Mouse (Mus musculus): ENCODE measurements at regions not wholly inside any gene's neighbourhood (a gene's known extent, or its start where the extent isn't known, plus 50 kb on each side); places are given as distances from the start of the nearest gene placed in this dataset.

DNA sequence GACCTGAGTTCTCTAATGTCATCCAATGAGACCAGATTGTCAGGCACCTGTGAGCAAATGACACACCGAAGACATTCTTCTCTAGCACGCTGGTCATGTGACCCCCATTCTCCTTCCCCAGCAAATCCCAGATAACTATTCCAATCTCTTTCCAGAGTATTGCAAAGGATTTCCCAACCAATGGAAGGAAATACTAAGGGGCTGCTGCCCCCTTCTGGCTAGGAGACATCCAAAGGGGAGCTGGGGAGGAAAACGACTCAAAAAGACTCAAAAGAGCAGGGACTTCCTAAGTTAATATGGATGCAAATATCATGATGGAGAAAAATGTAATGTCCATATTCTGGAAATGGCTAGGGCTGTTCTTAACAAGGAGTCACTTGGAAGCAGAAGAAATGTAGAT, 129.5 kb downstream of the Kcna5 start:
- Histone ChIP-seq H3K27ac (ENCODE audit: control insufficient read depth, insufficient read depth, low read depth, low read length, poor library complexity) (no peak overlapping the region), H3K4me1 (ENCODE audit: control insufficient read depth, insufficient read depth, low read length) (no peaks in the 10 kb centered on the region; the same call in 1 of the 2 replicates), H3K4me3 (replicated peaks; ENCODE audit: control insufficient read depth, low read depth, low read length) (no peak overlapping the region)
- WGBS, result 45% methylated on average over 3 of the region's 3 CpGs
- TF ChIP-seq POLR2A (IDR thresholded peaks at IDR 0.05; ENCODE audit: borderline replicate concordance, control insufficient read depth, low read depth, low read length), result no peak

DNA sequence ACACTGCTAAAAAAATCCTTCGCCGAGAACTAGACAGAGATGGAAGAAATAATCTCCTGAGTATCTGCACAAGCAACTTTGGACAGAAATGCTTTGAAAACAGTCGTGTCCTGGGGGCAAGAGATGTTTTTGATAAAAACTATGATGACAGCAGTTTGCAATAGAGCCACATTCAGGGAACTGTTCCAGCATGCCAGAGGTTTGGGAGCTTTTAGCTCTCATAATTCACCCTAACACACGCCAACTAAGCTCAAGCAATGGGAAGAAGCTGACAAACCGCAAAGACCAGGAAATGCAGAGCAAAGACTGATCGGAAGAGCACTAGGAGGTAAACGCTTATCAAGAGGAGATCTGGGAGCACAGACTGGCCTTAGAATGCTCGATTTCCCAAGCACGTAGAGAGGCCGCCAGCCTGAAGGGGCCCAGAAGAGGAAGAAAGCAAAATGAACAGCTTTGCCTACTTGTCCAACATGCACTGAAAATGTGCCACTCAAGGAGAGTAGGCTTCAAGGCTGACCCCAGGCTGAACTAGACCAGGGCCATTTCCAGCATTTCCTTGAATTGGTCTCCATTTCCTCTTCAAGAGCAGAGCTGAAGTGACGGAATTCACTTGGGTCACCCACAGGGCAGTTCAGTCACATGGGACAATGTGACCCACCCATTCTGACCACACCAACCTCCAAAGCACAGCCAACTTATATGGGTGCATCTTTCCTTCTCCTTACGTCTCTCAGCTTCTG, 130.7 kb downstream of the Kcna5 start:
- WGBS, result 21% methylated on average over 12 of the region's 12 CpGs
- TF ChIP-seq POLR2A (IDR thresholded peaks at IDR 0.05; ENCODE audit: borderline replicate concordance, control insufficient read depth, low read depth, low read length) (no peak), CTCF (IDR thresholded peaks at IDR 0.05; ENCODE audit: control insufficient read depth, insufficient read depth, low read length) (no peak)
- H3K27ac ChIP-seq (ENCODE audit: control insufficient read depth, insufficient read depth, low read depth, low read length, poor library complexity), result no peak overlapping the region

DNA sequence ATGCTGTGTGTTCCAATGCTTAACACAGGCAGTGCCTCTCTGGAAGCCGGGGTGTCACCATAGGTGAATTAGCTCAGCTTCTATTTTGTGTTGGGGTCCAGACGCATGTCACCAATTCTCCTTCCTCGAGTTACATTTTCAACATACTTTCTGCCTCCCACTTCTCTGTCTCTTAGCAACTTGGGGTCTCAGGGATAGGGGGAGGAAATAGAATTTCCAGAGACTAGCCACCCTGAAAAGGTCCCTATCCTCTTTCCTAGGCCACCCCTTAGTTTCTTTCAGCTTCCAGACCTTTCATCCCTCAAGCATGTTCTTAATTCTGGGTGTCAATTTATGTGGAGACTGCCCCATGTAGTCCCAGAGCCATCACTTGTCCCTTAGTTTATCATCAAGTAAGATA, 135.6 kb downstream of the Kcna5 start:
- Histone ChIP-seq H3K4me3 (replicated peaks; ENCODE audit: control insufficient read depth, low read depth, low read length) (no peak overlapping the region), H3K4me1 (ENCODE audit: control insufficient read depth, insufficient read depth, low read length) (no peaks in the 10 kb centered on the region; the same call in 1 of the 2 replicates), H3K27ac (ENCODE audit: control insufficient read depth, insufficient read depth, low read depth, low read length, poor library complexity) (no peak overlapping the region)
- no peak for TF ChIP-seq CTCF (IDR thresholded peaks at IDR 0.05; ENCODE audit: control insufficient read depth, insufficient read depth, low read length)
- no peak for TF ChIP-seq POLR2A (IDR thresholded peaks at IDR 0.05; ENCODE audit: borderline replicate concordance, control insufficient read depth, low read depth, low read length)
- WGBS, result 70% methylated on average over 3 of the region's 3 CpGs

More for the DNA sequence above, 130.7 kb downstream of the Kcna5 start:
- Histone ChIP-seq H3K4me1 (ENCODE audit: control insufficient read depth, insufficient read depth, low read length) (no peaks in the 10 kb centered on the region; the same call in 1 of the 2 replicates), H3K4me3 (replicated peaks; ENCODE audit: control insufficient read depth, low read depth, low read length) (no peak overlapping the region)

GRCm38 (mm10) chr6:126398641-126399040, 136.6 kb downstream of the Kcna5 start:
- 53% methylated on average over 2 of the region's 2 CpGs for WGBS
- Histone ChIP-seq H3K27ac (ENCODE audit: control insufficient read depth, insufficient read depth, low read depth, low read length, poor library complexity) (no peak overlapping the region), H3K4me3 (replicated peaks; ENCODE audit: control insufficient read depth, low read depth, low read length) (no peak overlapping the region), H3K4me1 (ENCODE audit: control insufficient read depth, insufficient read depth, low read length) (no peaks in the 10 kb centered on the region; the same call in 1 of the 2 replicates)
- no peak for TF ChIP-seq POLR2A (IDR thresholded peaks at IDR 0.05; ENCODE audit: borderline replicate concordance, control insufficient read depth, low read depth, low read length)
- TF ChIP-seq CTCF (IDR thresholded peaks at IDR 0.05; ENCODE audit: control insufficient read depth, insufficient read depth, low read length), result no peak

DNA sequence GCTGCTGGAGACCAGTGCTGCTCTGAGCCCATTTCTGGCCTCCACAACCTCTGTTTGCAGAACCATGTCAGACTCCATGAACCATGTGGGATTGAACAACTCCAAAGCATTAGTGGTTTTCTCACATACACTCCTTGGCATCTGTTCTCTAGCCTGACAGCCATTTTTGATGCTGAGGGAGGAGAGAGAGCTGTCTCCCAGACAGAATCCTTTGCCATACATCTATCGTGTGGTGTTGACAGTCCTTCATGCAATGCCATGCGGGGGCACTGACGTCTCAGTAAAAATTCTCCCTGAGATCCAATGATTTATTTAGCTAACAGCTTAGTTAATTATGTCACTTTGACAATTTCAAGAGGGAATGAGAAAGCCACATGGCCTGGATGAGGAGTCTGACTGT, 140.2 kb downstream of the Kcna5 start:
- Histone ChIP-seq H3K4me1 (ENCODE audit: control insufficient read depth, insufficient read depth, low read length) (no peaks in the 10 kb centered on the region), H3K27ac (ENCODE audit: control insufficient read depth, insufficient read depth, low read depth, low read length, poor library complexity) (no peak overlapping the region), H3K4me3 (replicated peaks; ENCODE audit: control insufficient read depth, low read depth, low read length) (no peak overlapping the region)
- WGBS, result 85% methylated on average over 3 of the region's 3 CpGs
- no peak for TF ChIP-seq CTCF (IDR thresholded peaks at IDR 0.05; ENCODE audit: control insufficient read depth, insufficient read depth, low read length)
- TF ChIP-seq POLR2A (IDR thresholded peaks at IDR 0.05; ENCODE audit: borderline replicate concordance, control insufficient read depth, low read depth, low read length), result no peak

DNA sequence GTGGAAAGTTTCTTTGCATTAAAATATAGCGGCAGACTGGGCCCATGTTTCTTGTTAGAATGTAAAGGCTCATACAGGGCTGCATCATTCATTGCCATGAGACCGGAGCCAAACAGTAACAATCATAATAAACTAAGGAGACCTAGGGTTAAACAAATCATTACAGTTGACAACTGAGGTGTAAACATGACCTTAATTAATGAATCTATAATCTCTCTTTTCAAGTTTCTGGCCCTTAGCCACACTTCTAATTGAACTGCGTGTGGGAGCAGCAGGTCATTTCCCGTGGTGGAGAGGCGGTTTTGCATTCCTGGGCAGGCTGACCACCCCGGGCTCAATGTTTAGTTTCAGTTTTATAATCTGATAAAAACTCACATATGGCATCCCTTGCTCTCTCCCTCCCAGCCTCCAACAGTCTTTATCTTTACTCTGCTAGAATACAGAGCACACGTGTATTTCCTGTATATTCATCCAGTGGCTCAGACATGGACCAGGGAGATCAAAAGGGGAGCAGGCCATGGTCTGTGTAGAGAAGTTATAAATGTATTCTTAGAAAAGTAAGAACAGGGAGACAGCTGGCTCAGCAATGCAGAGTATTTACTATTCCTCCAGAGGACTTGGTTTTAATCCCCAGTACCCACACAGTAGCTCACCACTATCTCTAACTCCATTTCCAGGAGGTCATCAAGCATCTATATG, 141.0 kb downstream of the Kcna5 start:
- H3K27ac ChIP-seq (ENCODE audit: control insufficient read depth, insufficient read depth, low read depth, low read length, poor library complexity), result no peak overlapping the region
- H3K4me1 ChIP-seq (ENCODE audit: control insufficient read depth, insufficient read depth, low read length), result no peaks in the 10 kb centered on the region
- WGBS, result 54% methylated on average over 7 of the region's 7 CpGs
- H3K4me3 ChIP-seq (replicated peaks; ENCODE audit: control insufficient read depth, low read depth, low read length), result no peak overlapping the region
- no peak for TF ChIP-seq POLR2A (IDR thresholded peaks at IDR 0.05; ENCODE audit: borderline replicate concordance, control insufficient read depth, low read depth, low read length)
- no peak for TF ChIP-seq CTCF (IDR thresholded peaks at IDR 0.05; ENCODE audit: control insufficient read depth, insufficient read depth, low read length)

GRCm38 (mm10) chr6:126384210-126385012, 150.8 kb downstream of the Kcna5 start:
- no peak for TF ChIP-seq CTCF (IDR thresholded peaks at IDR 0.05; ENCODE audit: control insufficient read depth, insufficient read depth, low read length)
- TF ChIP-seq POLR2A (IDR thresholded peaks at IDR 0.05; ENCODE audit: borderline replicate concordance, control insufficient read depth, low read depth, low read length), result no peak
- no peaks in the 10 kb centered on the region for H3K4me1 ChIP-seq (ENCODE audit: control insufficient read depth, insufficient read depth, low read length)
- no peak overlapping the region for H3K4me3 ChIP-seq (replicated peaks; ENCODE audit: control insufficient read depth, low read depth, low read length)

DNA sequence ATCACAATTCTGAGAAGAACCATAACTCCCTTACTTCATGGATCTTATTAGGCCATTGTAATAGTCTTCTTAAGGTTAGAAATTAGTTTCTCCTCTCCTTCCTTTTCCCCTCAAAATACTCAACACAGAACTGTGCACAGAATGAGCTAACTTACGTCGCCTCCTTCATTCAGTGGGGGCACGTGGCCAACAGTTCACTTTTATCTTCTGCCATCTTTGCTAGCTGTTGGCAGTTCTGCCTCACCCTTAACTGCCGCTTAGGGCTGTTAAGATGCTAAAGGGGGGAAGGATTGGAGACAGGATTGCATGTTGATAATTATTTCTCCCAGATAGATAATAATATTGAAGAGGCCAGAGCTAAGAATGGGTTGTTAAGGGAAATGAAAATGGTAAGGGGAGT, 158.0 kb downstream of the Kcna5 start:
- no peak overlapping the region for H3K4me3 ChIP-seq (replicated peaks; ENCODE audit: control insufficient read depth, low read depth, low read length)
- TF ChIP-seq POLR2A (IDR thresholded peaks at IDR 0.05; ENCODE audit: borderline replicate concordance, control insufficient read depth, low read depth, low read length) (no peak), CTCF (IDR thresholded peaks at IDR 0.05; ENCODE audit: control insufficient read depth, insufficient read depth, low read length) (no peak)
- no peaks in the 10 kb centered on the region for H3K4me1 ChIP-seq (ENCODE audit: control insufficient read depth, insufficient read depth, low read length)
- H3K27ac ChIP-seq (ENCODE audit: control insufficient read depth, insufficient read depth, low read depth, low read length, poor library complexity), result no peak overlapping the region
- 79% methylated on average over 4 of the region's 4 CpGs for WGBS

More at GRCm38 (mm10) chr6:126384210-126385012, 150.8 kb downstream of the Kcna5 start:
- H3K27ac ChIP-seq (ENCODE audit: control insufficient read depth, insufficient read depth, low read depth, low read length, poor library complexity), result no peak overlapping the region
- WGBS, result 72% methylated on average over 9 of the region's 9 CpGs
